In the genomic region with DNA sequence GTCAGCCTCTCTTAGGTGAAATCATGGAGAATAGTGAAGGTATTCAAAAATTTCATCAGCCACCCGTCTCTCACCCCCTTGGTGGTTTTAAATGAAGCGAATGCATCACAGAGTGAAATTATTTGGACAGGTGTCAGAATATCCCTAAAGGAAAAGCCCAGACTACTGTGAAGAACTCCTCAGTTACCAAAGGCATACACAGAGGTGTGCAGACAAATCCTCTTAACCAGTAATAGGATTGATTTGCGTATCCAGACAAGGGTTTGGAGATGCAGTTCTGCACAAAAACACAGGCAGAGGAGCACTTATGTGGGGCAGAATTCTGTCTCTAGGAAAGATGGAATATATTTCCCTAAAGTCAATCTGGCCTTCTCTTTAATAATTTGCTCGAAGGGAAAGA, we compare ENCODE assay signal across 25 mouse cellular contexts.
"Had no signal": no experiment of that assay in that cellular context is flagged by ENCODE, and none has a peak within 500 bp of the region (broad histone marks: within the 10 kb centered on the region; RNA-seq: fewer than 3 reads in every experiment).

No protein-coding gene starts in this region.

- H3K9ac ChIP-seq: forebrain, postnatal 0 days; heart, embryonic 13.5 days; heart, embryonic 15.5 days; hindbrain, embryonic 13.5 days; hindbrain, embryonic 15.5 days; kidney, embryonic 15.5 days; limb, embryonic 12.5 days had no signal

- H3K9me3 ChIP-seq: heart, embryonic 13.5 days; heart, embryonic 15.5 days; hindbrain, embryonic 13.5 days; hindbrain, embryonic 15.5 days; kidney, embryonic 15.5 days; limb, embryonic 10.5 days; limb, embryonic 12.5 days had no signal

- ATAC-seq: forebrain, postnatal 0 days; hindbrain, postnatal 0 days; intestine, embryonic 16.5 days had no signal

- H3K27me3 ChIP-seq: heart, embryonic 13.5 days; heart, embryonic 15.5 days; hindbrain, embryonic 13.5 days; hindbrain, embryonic 15.5 days; kidney, embryonic 15.5 days; limb, embryonic 12.5 days had no signal

- H3K4me1 ChIP-seq: heart, embryonic 13.5 days; heart, embryonic 15.5 days; hindbrain, embryonic 13.5 days; hindbrain, embryonic 15.5 days; kidney, embryonic 15.5 days; limb, embryonic 10.5 days; limb, embryonic 12.5 days had no signal

- H3K36me3 ChIP-seq: heart, embryonic 13.5 days; heart, embryonic 15.5 days; hindbrain, embryonic 13.5 days; hindbrain, embryonic 15.5 days; kidney, embryonic 15.5 days; limb, embryonic 10.5 days; limb, embryonic 12.5 days had no signal

- DNase-seq: forebrain, postnatal 0 days; gastrocnemius, postnatal 14 days; gastrocnemius, postnatal 36 days; heart, adult 11 months; heart, adult 2 months; heart, postnatal 14 days; heart, postnatal 36 days; kidney, adult 11 months; kidney, adult 2 months; kidney, adult 9 months; kidney, postnatal 14 days; kidney, postnatal 36 days; layer of hippocampus, adult 9-11 months had no signal

- H3K27ac ChIP-seq: heart, adult 2 months; heart, embryonic 13.5 days; heart, embryonic 15.5 days; hindbrain, embryonic 13.5 days; hindbrain, embryonic 15.5 days; hindbrain, postnatal 0 days; kidney, embryonic 15.5 days; kidney, postnatal 0 days; left cerebral cortex, adult 2 months; limb, embryonic 10.5 days; limb, embryonic 12.5 days had no signal

- H3K4me3 ChIP-seq: heart, adult 2 months; heart, embryonic 13.5 days; heart, embryonic 15.5 days; hindbrain, embryonic 13.5 days; hindbrain, embryonic 15.5 days; kidney, embryonic 15.5 days; left cerebral cortex, adult 2 months; limb, embryonic 10.5 days; limb, embryonic 12.5 days had no signal

- H3K4me2 ChIP-seq: heart, embryonic 11.5 days; heart, embryonic 13.5 days; heart, embryonic 15.5 days; hindbrain, embryonic 13.5 days; hindbrain, embryonic 15.5 days; kidney, embryonic 15.5 days; limb, embryonic 12.5 days had no signal
